Mouse (Mus musculus) lung, embryonic 15.5 days (tissue): ENCODE results near the gene Tfdp2. TPM values are rescaled to one million over a fixed set of nuclear protein-coding genes. Genes with fewer than 3 reads are reported as not detected.
A peak's percentile ranks its signal among the peaks of the same experiment; 100 is the strongest.

Experiments used
- ATAC-seq: fragments of 200-750 bp; cut with Nextera tagmentation; 2 replicates; pipeline ENCODE4 v1.8.0; 2017; ENCODE audit warnings: moderate number of reproducible peaks, borderline replicate concordance; ENCODE audit not compliant: low FRiP score, low TSS enrichment; ENCODE audit errors: extremely low read depth
- H3K27ac ChIP-seq: fragments of 300-500 bp; sonication (generic); 2 replicates; pipeline ENCODE4 v1.5.1; 2015; ENCODE audit warnings: moderate library complexity, mild to moderate bottlenecking, inconsistent platforms
- H3K27me3 ChIP-seq: fragments of 300-500 bp; sonication (generic); 2 replicates; pipeline ENCODE4 v1.6.1; 2015; ENCODE audit warnings: inconsistent platforms
- H3K36me3 ChIP-seq: fragments of 300-500 bp; sonication (generic); 2 replicates; pipeline ENCODE4 v1.6.1; 2015; ENCODE audit warnings: inconsistent platforms
- H3K4me1 ChIP-seq: fragments of 300-500 bp; sonication (generic); 2 replicates; pipeline ENCODE4 v1.6.1; 2015; ENCODE audit warnings: inconsistent platforms
- H3K4me2 ChIP-seq: fragments of 300-500 bp; sonication (generic); 2 replicates; pipeline ENCODE4 v1.6.1; 2015; ENCODE audit warnings: inconsistent platforms, mild to moderate bottlenecking, moderate library complexity
- H3K4me3 ChIP-seq: fragments of 300-500 bp; sonication (generic); 2 replicates; pipeline ENCODE4 v1.5.1; 2015; ENCODE audit warnings: mild to moderate bottlenecking, inconsistent platforms
- H3K9ac ChIP-seq: fragments of 300-500 bp; sonication (generic); 2 replicates; pipeline ENCODE4 v1.6.1; 2015; ENCODE audit warnings: inconsistent platforms
- H3K9me3 ChIP-seq: fragments of 300-500 bp; sonication (generic); 2 replicates; pipeline ENCODE4 v1.6.1; 2016; ENCODE audit warnings: inconsistent platforms
- WGBS: fragments of 180-500 bp; shearing (Covaris S2); methylation state at CpG from one replicate; pipeline ENCODE4 v1.1.7; 2015; 5-methylcytosine and 5-hydroxymethylcytosine counted together
- polyA plus RNA-seq: library from polyadenylated mRNA; unstranded; fragments of >200 nt; fragmentation: Nextera tagmentation; extraction: Ambion mirVana; gene quantifications from 2 replicates; pipeline ENCODE4 v1.2.1, GENCODE M21; 2015

Tfdp2 gene
- polyA plus RNA-seq, 1 experiment from 2014 or later: 38.8 TPM

DNA sequence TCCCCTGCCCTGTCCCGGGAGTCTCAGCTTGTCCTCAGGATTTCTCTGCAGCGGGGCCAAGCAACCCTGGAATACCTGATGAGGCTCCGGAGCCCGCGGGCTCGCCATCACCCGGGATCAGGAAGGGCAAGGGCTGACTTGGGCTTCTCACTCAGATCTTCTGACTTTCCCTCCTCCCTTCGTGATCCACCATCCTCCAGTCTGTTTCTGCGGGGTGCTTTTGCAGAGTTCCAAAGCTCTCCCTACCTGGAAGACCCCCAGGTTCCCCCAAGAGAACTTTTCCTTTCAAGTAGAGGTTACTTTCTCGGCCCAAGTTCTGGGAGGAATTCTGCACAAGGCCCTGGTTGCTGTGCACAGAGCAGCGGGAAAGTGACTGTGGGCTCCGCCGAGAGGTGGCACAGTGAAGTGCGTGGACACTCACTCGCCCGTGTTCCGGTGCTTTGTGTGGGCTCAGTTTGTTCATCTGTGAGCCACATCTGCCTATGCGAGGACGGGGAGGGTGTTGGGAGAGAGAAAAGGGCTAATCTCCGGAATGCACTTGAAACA, 634 bp downstream of the Tfdp2 start:
- 1% methylated on average over 20 of the region's 20 CpGs for WGBS
- H3K27ac ChIP-seq: peak overlapping the region; percentile 86
- no peaks in the 10 kb centered on the region for H3K27me3 ChIP-seq
- H3K4me1 ChIP-seq: peaks cover 15% of the 10 kb centered on the region
- H3K9ac ChIP-seq: peak overlapping the region; percentile 76
- H3K4me2 ChIP-seq: peak overlapping the region; percentile 89
- ATAC-seq: 0 out of 2 replicates have a peak, but pooled peaks have one; percentile 9
- H3K36me3 ChIP-seq: no peaks in the 10 kb centered on the region
- H3K4me3 ChIP-seq: peak overlapping the region; percentile 78
- H3K9me3 ChIP-seq: no peaks in the 10 kb centered on the region

DNA sequence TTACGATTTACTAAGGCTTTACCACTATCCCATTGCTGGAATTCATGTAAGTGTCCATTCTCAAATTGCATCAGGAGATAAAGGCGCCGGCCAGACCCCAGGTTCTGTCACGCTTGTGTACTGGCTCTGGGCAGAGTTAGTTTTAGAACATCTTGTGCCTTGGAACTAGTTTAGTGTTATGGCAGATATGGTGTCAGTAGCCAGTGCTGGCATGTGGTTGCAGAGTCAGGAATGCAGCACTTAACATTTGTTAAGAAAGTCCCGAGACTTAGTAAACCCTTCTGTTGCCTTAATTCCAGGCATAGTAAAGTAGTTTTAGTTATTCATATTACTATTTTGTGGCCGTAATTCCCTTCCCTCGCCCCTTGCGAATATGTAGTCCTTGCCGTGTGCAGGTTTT, 1.7 kb downstream of the Tfdp2 start:
- Histone ChIP-seq H3K9me3 (no peaks in the 10 kb centered on the region), H3K27ac (no peak overlapping the region), H3K36me3 (no peaks in the 10 kb centered on the region), H3K4me3 (peak overlapping the region; percentile 78), H3K9ac (no peak overlapping the region), H3K27me3 (no peaks in the 10 kb centered on the region), H3K4me1 (peaks cover 15% of the 10 kb centered on the region), H3K4me2 (peak overlapping the region; percentile 89)
- no peak for ATAC-seq
- 54% methylated on average over 9 of the region's 9 CpGs for WGBS

DNA sequence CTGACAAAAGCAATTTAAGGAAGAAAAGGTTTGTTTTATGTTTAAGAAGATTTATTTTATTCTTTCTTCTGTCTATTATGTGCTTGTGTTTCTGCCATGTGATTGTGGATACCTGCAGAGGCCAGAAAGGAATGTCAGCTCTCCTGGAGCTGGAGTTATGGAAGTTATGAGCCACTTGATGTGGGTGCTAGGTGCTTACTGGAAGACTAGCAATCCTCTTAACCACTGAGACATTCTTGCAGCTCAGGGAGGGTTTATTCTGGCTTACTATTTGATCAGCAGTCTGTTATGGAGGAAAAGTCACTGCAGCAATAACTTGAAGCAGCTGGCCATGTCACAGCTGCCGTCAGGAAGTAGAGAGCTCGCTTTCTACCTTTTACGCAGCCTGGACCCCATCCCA, 7.6 kb downstream of the Tfdp2 start:
- H3K4me2 ChIP-seq: no peak overlapping the region
- no peaks in the 10 kb centered on the region for H3K9me3 ChIP-seq
- no peak overlapping the region for H3K4me3 ChIP-seq
- 79% methylated on average over 3 of the region's 3 CpGs for WGBS
- no peaks in the 10 kb centered on the region for H3K4me1 ChIP-seq
- no peaks in the 10 kb centered on the region for H3K36me3 ChIP-seq
- no peak for ATAC-seq
- H3K9ac ChIP-seq: no peak overlapping the region
- 0 out of 2 replicates have a peak overlapping the region, but pooled peaks have one; percentile 15 for H3K27ac ChIP-seq
- H3K27me3 ChIP-seq: no peaks in the 10 kb centered on the region

DNA sequence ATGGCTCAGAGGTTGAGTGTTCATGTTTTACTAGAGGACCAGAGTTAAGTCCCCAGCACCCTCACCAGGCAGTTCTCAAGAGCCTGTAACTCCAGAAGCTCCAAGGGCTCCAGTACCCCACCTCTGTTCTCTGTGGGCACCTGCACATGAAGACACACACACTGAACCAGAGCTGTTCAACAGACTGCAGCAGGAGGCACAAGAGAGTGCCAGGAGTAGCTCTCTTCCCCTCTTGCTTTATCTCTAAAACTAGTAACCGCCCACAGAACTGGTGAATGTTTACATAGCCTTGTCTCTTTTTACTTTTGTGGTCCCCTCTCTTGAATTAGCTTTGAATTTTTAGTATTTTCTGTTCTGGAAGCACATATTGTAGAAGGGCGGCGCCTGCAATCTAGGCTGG, 11.4 kb downstream of the Tfdp2 start:
- Histone ChIP-seq H3K9ac (no peak overlapping the region), H3K4me1 (no peaks in the 10 kb centered on the region), H3K4me3 (no peak overlapping the region), H3K36me3 (no peaks in the 10 kb centered on the region), H3K27ac (no peak overlapping the region), H3K27me3 (no peaks in the 10 kb centered on the region), H3K4me2 (no peak overlapping the region), H3K9me3 (no peaks in the 10 kb centered on the region)
- 81% methylated on average over 3 of the region's 3 CpGs for WGBS
- ATAC-seq: no peak

DNA sequence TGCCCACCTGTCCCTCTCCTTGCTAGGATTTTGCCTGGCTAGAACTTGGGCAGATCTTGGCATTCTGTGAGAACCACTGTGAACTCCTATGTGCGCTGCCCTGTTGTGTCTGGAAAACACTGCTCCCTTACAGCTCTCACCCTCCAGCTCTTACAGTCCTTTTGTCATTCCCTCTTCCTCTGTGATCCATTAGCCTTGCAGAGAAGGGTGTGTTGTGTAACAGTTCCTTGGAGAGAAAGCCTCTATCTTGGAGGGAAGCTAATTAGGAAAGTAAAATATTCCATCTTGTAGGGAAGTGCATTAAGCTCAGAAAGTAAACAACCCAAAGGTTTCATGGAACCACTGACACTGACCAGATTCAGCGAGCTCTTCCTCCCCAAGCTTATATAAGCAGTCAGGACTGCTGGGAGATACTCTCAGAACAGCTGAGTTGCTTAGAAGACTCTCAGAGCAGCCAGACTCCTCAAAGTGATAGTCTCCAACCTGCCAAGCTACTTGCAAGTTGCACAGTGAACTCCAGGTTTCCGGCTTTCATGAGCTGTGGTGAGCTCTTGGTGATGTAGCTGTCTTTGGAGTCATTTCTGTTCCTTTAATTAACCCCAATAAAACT, 17.1 kb downstream of the Tfdp2 start:
- Histone ChIP-seq H3K27ac (no peak overlapping the region), H3K9ac (no peak overlapping the region), H3K4me1 (no peaks in the 10 kb centered on the region), H3K4me2 (no peak overlapping the region), H3K27me3 (no peaks in the 10 kb centered on the region), H3K9me3 (no peaks in the 10 kb centered on the region), H3K4me3 (no peak overlapping the region), H3K36me3 (0 out of 2 replicates have a peak, but pooled peaks cover 6% of the 10 kb centered on the region)
- ATAC-seq: no peak
- 84% methylated on average over 3 of the region's 3 CpGs for WGBS

DNA sequence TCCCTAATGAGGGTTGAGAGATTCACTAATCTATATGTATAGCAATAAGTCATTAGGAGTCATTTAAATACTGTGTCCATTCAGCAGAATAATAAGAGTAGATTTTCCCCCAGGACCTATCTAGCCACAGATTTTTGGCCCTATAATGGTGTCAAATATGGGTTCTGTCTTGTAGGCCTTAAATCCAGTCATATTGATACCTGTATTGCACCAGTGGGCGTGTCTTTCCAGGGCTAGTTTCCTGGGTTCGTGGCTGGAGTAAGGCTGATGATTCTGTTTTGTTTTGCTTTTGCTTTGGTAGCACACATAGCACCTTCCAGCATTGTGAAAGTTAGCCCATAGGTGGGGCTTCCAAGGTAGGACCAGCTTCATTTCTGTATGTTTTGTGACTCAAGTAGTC, 18.1 kb downstream of the Tfdp2 start:
- 90% methylated on average over 2 of the region's 2 CpGs for WGBS
- no peaks in the 10 kb centered on the region for H3K4me1 ChIP-seq
- ATAC-seq: no peak

DNA sequence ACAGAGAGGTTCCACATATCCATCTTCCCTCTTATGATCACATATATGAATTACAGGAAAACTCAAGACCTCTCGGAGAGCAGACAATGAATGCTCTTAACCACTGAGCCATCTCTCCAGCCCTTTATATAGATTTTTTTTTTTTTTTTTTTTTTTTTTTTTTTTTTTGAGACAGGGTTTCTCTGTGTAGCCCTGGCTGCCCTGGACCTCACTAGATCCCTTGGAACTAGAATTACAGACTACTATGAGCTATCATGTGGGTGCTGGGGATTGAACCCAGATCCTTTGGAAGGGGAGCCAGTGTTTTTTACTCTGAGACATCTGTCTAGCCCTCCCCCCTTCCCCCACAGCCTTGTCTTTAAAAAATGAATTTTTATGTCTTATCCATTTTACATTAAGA, 21.2 kb downstream of the Tfdp2 start:
- H3K36me3 ChIP-seq: 0 out of 2 replicates have a peak, but pooled peaks cover 6% of the 10 kb centered on the region
- no peaks in the 10 kb centered on the region for H3K27me3 ChIP-seq
- no peak overlapping the region for H3K9ac ChIP-seq
- ATAC-seq: no peak
- WGBS: 95% methylated on average over 1 of the region's 1 CpGs
- H3K4me2 ChIP-seq: no peak overlapping the region
- H3K27ac ChIP-seq: no peak overlapping the region
- H3K4me1 ChIP-seq: no peaks in the 10 kb centered on the region
- H3K4me3 ChIP-seq: no peak overlapping the region
- H3K9me3 ChIP-seq: no peaks in the 10 kb centered on the region

More for the DNA sequence above, 18.1 kb downstream of the Tfdp2 start:
- H3K4me3 ChIP-seq: no peak overlapping the region
- no peaks in the 10 kb centered on the region for H3K9me3 ChIP-seq
- no peaks in the 10 kb centered on the region for H3K27me3 ChIP-seq
- no peak overlapping the region for H3K9ac ChIP-seq
- H3K27ac ChIP-seq: no peak overlapping the region
- no peak overlapping the region for H3K4me2 ChIP-seq
- 0 out of 2 replicates have a peak, but pooled peaks cover 6% of the 10 kb centered on the region for H3K36me3 ChIP-seq

DNA sequence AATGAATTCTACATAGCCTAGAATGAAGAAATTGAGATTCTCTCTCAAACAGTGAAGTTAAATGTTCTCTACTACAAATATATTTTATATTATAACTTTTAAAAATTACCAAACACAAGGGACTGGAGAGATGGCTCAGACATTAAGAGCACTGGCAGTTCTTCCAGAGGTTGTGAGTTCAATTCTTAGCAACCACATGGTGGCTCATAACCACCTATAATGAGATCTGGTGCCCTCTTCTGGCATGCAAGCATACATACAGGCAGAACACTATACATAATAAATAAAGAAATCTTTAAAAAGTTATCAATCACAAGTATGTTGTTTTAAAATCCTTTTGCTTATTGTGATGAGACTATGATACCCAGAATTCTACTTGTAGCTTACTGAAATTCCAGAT, 21.7 kb downstream of the Tfdp2 start:
- H3K27me3 ChIP-seq: no peaks in the 10 kb centered on the region
- H3K9me3 ChIP-seq: no peaks in the 10 kb centered on the region
- 0 out of 2 replicates have a peak, but pooled peaks cover 6% of the 10 kb centered on the region for H3K36me3 ChIP-seq
- H3K4me1 ChIP-seq: no peaks in the 10 kb centered on the region
- H3K4me2 ChIP-seq: no peak overlapping the region
- H3K9ac ChIP-seq: no peak overlapping the region
- no peak overlapping the region for H3K4me3 ChIP-seq
- no peak for ATAC-seq
- no peak overlapping the region for H3K27ac ChIP-seq

DNA sequence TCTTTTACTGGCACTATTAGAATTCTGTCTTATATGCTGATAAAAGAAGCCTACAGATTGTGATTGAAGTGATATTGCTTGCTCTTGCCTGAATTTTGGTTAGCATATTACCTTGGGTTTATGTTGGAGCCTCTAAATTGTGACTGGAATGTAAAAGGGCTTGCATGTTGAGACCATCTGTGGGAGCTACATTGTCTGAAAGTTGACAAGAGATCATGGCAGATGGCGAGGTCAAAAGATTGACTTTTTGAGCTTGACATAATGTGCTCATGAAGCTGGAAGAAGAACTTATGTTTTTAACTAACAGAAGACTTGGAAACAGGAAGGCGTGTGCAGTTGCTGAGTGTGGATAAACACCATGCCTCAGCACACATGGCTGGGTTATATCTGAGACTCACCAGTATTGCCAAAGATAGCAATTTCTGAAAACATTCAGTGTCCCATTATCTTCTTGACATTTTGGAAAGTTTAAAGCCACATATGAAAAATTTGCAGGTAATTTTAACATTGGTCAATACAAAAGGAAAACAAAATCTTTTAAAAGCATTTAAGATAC, 23.1 kb downstream of the Tfdp2 start:
- Histone ChIP-seq H3K9ac (no peak overlapping the region), H3K27ac (no peak overlapping the region), H3K36me3 (0 out of 2 replicates have a peak, but pooled peaks cover 4% of the 10 kb centered on the region), H3K27me3 (no peaks in the 10 kb centered on the region), H3K9me3 (no peaks in the 10 kb centered on the region), H3K4me2 (no peak overlapping the region), H3K4me1 (no peaks in the 10 kb centered on the region), H3K4me3 (no peak overlapping the region)
- ATAC-seq: no peak
- WGBS: 65% methylated on average over 2 of the region's 2 CpGs

DNA sequence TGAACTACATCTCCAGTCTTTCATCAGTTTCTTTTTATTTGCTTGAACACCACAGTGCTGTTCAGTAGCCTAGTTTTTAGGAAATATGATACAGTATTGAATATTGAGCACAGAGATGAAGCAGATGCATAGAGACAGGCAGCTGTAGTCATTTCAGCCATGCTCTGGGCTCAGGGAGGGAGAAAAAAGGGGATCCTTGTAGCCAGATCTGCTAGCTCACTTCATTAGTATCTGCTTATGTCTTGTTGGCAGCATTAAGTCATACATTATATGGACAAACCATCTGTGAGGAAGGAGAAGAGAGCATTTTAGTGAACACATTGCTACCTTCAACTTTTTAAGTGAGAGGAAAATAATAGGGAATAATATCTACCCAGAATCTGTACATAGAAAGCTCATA, 24.3 kb downstream of the Tfdp2 start:
- no peaks in the 10 kb centered on the region for H3K4me1 ChIP-seq
- no peak overlapping the region for H3K4me2 ChIP-seq
- no peak overlapping the region for H3K9ac ChIP-seq
- no peak overlapping the region for H3K4me3 ChIP-seq
- no peak overlapping the region for H3K27ac ChIP-seq
- no peaks in the 10 kb centered on the region for H3K9me3 ChIP-seq
- no peaks in the 10 kb centered on the region for H3K36me3 ChIP-seq
- no peak for ATAC-seq
- H3K27me3 ChIP-seq: no peaks in the 10 kb centered on the region

DNA sequence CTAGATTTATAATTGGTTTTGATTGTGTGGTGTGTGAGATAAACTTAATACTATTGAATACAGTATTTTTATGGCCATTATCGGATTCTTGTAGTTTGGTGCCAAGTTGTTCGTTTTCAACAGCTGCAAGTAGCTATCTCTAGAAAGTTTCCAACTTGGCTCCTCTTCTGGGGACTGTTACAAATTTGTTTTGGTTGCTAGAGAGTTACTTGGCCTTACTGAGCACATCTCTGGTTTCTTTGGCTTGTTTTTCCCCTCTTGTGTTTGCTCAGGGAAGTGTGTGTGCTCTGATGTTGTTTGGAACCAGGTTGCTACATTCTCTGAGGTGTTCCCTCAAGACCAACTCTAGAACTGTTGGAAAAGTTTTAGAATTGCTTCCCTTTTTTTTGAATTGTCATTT, 27.2 kb downstream of the Tfdp2 start:
- Histone ChIP-seq H3K9ac (no peak overlapping the region), H3K4me3 (no peak overlapping the region), H3K27me3 (no peaks in the 10 kb centered on the region), H3K36me3 (no peaks in the 10 kb centered on the region), H3K4me1 (no peaks in the 10 kb centered on the region), H3K27ac (no peak overlapping the region), H3K9me3 (no peaks in the 10 kb centered on the region), H3K4me2 (no peak overlapping the region)
- WGBS: 57% methylated on average over 2 of the region's 2 CpGs
- ATAC-seq: no peak

DNA sequence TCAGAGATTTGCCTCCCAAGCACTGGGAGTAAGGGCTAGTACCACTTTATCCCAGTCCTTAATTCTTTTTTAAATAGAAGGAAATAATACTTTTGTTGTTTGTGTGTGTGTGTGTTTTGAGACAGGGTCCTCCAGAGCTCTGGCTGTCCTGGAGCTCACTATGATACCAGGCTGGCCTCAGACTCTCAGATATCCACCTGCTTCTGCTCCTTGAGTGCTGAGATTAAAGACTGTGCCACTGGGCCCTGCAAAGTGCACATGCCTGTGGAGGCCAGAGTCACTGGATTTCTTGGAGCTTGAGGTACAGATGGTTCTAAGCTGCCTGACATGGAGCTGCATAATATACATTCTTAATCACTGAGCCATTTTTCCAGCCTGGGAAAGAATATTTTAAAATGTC, 32.2 kb downstream of the Tfdp2 start:
- no peak for ATAC-seq
- no peaks in the 10 kb centered on the region for H3K9me3 ChIP-seq

More for the DNA sequence above, 32.2 kb downstream of the Tfdp2 start:
- Histone ChIP-seq H3K4me2 (no peak overlapping the region), H3K27me3 (no peaks in the 10 kb centered on the region), H3K36me3 (no peaks in the 10 kb centered on the region), H3K4me3 (no peak overlapping the region), H3K4me1 (no peaks in the 10 kb centered on the region), H3K9ac (no peak overlapping the region), H3K27ac (no peak overlapping the region)
